Mouse (Mus musculus): Measurements from ENCODE around the gene Cenpn. TPM values are rescaled to one million over a fixed set of nuclear protein-coding genes. Genes with fewer than 3 reads are reported as not detected.

The Cenpn gene
- polyA plus RNA-seq, 1 experiment from 2014 or later: 61.7 TPM

DNA sequence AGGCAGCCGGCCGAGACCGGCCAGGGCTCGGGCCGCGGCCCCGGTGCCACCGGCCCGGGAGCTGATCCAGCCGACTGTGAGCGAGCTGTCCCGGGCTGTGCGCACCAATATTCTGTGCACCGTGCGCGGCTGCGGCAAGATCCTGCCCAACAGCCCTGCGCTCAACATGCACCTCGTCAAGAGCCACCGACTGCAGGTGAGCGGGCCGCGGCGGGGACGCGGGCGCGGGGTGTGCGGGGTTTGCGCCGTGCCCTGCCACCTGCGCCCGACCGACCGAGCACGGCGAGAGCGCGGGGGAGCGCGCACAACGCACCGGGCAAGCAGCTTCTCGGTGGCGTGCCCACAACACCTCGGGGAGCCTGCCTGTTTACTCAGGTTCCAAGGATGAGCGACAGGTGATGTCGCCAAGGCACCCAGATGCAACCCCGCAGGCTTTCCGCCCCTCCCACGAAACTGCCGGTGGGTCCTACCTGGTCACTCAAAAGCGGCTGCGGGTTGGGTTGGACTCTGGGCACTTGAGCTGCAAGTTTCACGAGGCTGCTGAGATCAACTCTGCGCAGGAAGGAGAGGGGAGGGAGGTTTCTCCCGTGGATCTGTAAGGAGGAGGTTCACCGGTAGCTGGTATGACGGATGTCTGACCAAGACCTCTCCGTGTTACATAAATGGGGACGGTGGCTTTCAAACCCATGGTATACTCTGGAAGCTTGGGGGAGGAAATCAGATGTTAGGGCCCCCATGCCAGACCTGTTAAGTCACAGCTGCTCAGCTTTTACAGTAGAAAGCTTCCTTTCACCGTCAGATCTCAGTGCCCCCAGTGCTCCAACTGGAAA lies 22.2 kb downstream of the Cenpn start:
- peaks cover 45% of the 10 kb centered on the region for H3K36me3 ChIP-seq (replicated peaks)
- no peaks in the 10 kb centered on the region for H3K9me3 ChIP-seq
- peaks cover 26% of the 10 kb centered on the region for H3K4me1 ChIP-seq
- H3K27ac ChIP-seq (replicated peaks): peak overlapping the region; percentile 88
- H3K4me3 ChIP-seq: peak overlapping the region; percentile 97
- WGBS: under 1% methylated on average over 62 of the region's 62 CpGs
- no peaks in the 10 kb centered on the region for H3K27me3 ChIP-seq (replicated peaks; ENCODE audit: low read depth, poor library complexity, severe bottlenecking)
- peak; percentile 53 for DNase-seq (ENCODE audit: low spot score)

- no peak overlapping the region for H3K27ac ChIP-seq (replicated peaks)
- WGBS: 13% methylated on average over 4 of the region's 4 CpGs
Observed at GRCm38 (mm10) chr8:116944385-116944696, 22.8 kb downstream of the Cenpn start.

DNA sequence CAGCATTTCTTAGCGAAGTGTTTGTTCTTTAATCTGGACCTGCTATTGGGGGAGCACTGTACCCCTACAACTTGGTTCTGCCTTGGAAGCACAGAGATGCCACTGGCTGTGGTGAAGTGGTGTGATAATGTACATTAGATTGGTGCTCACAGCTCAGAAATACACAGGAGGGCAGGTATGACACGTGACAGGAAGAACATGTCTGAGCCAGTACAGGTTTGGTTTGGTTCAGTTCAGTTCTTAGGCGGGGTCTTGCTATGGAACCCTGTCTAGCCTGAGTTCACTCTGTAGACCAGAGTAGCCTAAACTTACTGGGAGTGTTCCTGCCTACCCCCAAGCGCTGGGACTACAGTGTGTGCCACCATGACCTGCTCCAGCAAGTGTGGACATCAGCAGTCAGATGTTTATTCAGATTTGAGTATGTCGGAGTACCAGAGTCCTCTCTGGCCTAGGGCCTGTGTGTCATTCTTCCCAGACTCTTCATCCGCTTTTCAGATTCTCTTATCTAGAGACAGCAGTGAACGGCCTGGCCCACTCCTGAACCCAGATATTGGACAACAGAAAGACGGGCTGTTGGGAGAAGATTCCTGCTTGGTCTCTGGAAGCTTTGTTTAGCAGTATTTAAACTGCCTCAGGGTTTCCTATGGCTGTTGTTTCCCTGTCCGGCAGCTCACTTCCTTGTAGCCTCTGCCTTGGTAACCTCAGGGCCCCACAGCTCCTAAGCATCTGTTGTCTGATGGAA lies 23.8 kb downstream of the Cenpn start:
- Histone ChIP-seq H3K36me3 (replicated peaks) (peaks cover 29% of the 10 kb centered on the region), H3K4me1 (peaks cover 26% of the 10 kb centered on the region), H3K27ac (replicated peaks) (no peak overlapping the region), H3K4me3 (no peak overlapping the region), H3K9me3 (no peaks in the 10 kb centered on the region), H3K27me3 (replicated peaks; ENCODE audit: low read depth, poor library complexity, severe bottlenecking) (no peaks in the 10 kb centered on the region)
- WGBS: 86% methylated on average over 9 of the region's 9 CpGs
- no peak for DNase-seq (ENCODE audit: low spot score)

More at GRCm38 (mm10) chr8:116944385-116944696, 22.8 kb downstream of the Cenpn start:
- peak overlapping the region; percentile 97 for H3K4me3 ChIP-seq
- H3K36me3 ChIP-seq (replicated peaks): peaks cover 39% of the 10 kb centered on the region
- no peaks in the 10 kb centered on the region for H3K9me3 ChIP-seq
- peaks cover 26% of the 10 kb centered on the region for H3K4me1 ChIP-seq
- DNase-seq (ENCODE audit: low spot score): no peak
- no peaks in the 10 kb centered on the region for H3K27me3 ChIP-seq (replicated peaks; ENCODE audit: low read depth, poor library complexity, severe bottlenecking)

DNA sequence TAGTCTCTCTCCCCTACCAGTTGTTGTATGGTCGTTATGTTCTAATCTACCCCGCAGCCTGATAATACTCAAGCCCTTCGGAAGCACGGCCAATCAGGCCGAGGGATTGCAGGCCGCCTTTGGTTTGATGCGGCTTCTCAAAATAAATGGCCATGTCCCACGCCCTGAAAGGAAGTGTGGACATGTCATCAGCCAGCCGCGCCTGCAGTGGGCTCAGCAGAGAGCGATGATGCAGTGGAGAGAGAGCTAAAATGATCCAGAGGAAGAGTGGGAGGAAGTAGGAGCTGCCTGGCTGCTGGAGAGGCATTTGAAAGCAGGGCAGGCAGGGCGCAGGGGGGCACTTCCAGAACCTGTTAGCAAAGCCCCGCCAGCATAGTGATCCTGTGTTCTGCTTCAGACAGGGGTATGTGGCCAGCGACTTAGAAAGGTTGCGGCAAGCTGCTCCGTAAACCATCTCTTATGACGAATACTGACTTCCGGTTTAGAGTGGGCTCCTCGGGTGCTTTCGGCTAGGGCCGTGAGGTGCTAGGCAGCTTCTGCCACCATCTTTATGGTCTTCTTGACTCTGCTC lies 24.8 kb downstream of the Cenpn start:
- WGBS: 84% methylated on average over 21 of the region's 21 CpGs
- H3K36me3 ChIP-seq (replicated peaks): peaks cover 20% of the 10 kb centered on the region
- no peak overlapping the region for H3K4me3 ChIP-seq
- no peak for DNase-seq (ENCODE audit: low spot score)
- H3K4me1 ChIP-seq: peaks cover 26% of the 10 kb centered on the region
- H3K27me3 ChIP-seq (replicated peaks; ENCODE audit: low read depth, poor library complexity, severe bottlenecking): no peaks in the 10 kb centered on the region
- no peaks in the 10 kb centered on the region for H3K9me3 ChIP-seq
- no peak overlapping the region for H3K27ac ChIP-seq (replicated peaks)

DNA sequence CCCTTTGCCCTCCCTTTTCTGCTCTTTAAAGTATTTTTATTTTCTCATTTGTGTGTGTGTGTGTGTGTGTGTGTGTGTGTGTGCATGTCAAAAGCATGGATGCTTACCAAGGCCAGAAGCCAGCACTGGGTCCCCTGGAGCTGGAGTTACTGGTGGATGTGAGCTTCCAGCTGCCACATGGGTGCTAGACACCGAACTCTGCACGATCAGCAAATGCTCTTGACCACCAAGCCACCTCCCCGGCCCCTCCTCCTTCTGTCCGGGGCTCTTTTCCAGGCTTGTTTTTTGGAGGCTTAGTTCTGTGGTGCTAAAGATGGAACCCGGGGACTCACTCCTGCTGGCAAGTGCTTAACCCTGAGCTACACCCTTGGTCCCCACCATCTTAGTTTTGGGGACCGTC lies 25.3 kb downstream of the Cenpn start:
- Histone ChIP-seq H3K27me3 (replicated peaks; ENCODE audit: low read depth, poor library complexity, severe bottlenecking) (no peaks in the 10 kb centered on the region), H3K4me1 (peaks cover 26% of the 10 kb centered on the region), H3K4me3 (no peak overlapping the region), H3K36me3 (replicated peaks) (peaks cover 20% of the 10 kb centered on the region), H3K9me3 (no peaks in the 10 kb centered on the region), H3K27ac (replicated peaks) (no peak overlapping the region)
- WGBS: 90% methylated on average over 6 of the region's 6 CpGs
- DNase-seq (ENCODE audit: low spot score): no peak

GRCm38 (mm10) chr8:116947589-116947988 lies 26.1 kb downstream of the Cenpn start:
- no peak for DNase-seq (ENCODE audit: low spot score)
- H3K9me3 ChIP-seq: no peaks in the 10 kb centered on the region
- H3K4me3 ChIP-seq: no peak overlapping the region
- 87% methylated on average over 7 of the region's 7 CpGs for WGBS
- H3K4me1 ChIP-seq: peaks cover 26% of the 10 kb centered on the region
- no peaks in the 10 kb centered on the region for H3K27me3 ChIP-seq (replicated peaks; ENCODE audit: low read depth, poor library complexity, severe bottlenecking)
- peaks cover 20% of the 10 kb centered on the region for H3K36me3 ChIP-seq (replicated peaks)
- H3K27ac ChIP-seq (replicated peaks): no peak overlapping the region

GRCm38 (mm10) chr8:116951369-116951768 lies 29.8 kb downstream of the Cenpn start:
- DNase-seq (ENCODE audit: low spot score): no peak
- 82% methylated on average over 5 of the region's 5 CpGs for WGBS

DNA sequence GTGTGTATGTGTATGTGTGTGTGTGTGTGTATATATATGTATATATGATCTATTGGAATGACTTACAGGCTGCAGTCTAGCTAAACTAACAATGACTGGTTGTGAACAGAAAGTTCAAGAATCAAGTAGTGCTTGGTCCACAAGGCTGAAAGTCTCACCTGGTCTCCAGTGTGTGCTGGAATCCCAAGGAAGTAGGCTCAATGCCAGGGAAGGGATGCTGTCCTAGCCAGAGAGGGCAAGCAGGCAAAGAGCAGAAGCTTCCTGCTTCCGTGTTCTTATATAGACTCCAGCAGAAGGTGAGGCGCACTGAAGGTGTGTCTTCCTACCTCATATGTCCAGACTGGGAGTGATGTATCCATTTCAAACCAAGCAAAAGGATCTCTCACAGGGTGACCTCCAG lies 30.2 kb downstream of the Cenpn start:
- Histone ChIP-seq H3K27ac (replicated peaks) (no peak overlapping the region), H3K36me3 (replicated peaks) (peaks cover 50% of the 10 kb centered on the region)
- WGBS: 89% methylated on average over 2 of the region's 2 CpGs

More at GRCm38 (mm10) chr8:116951369-116951768, 29.8 kb downstream of the Cenpn start:
- peaks cover 2% of the 10 kb centered on the region; the same call in 1 of the 2 replicates for H3K4me1 ChIP-seq
- H3K36me3 ChIP-seq (replicated peaks): peaks cover 46% of the 10 kb centered on the region
- H3K27me3 ChIP-seq (replicated peaks; ENCODE audit: low read depth, poor library complexity, severe bottlenecking): no peaks in the 10 kb centered on the region
- no peaks in the 10 kb centered on the region for H3K9me3 ChIP-seq
- H3K27ac ChIP-seq (replicated peaks): no peak overlapping the region
- H3K4me3 ChIP-seq: no peak overlapping the region

GRCm38 (mm10) chr8:116952428-116952827 lies 30.9 kb downstream of the Cenpn start:
- H3K27ac ChIP-seq (replicated peaks): no peak overlapping the region
- peaks cover 56% of the 10 kb centered on the region for H3K36me3 ChIP-seq (replicated peaks)
- H3K4me3 ChIP-seq: no peak overlapping the region
- no peaks in the 10 kb centered on the region for H3K9me3 ChIP-seq
- H3K27me3 ChIP-seq (replicated peaks; ENCODE audit: low read depth, poor library complexity, severe bottlenecking): no peaks in the 10 kb centered on the region
- DNase-seq (ENCODE audit: low spot score): no peak
- 91% methylated on average over 8 of the region's 8 CpGs for WGBS
- no peaks in the 10 kb centered on the region for H3K4me1 ChIP-seq

More for the DNA sequence above, 30.2 kb downstream of the Cenpn start:
- H3K4me3 ChIP-seq: no peak overlapping the region
- no peaks in the 10 kb centered on the region for H3K9me3 ChIP-seq
- no peak for DNase-seq (ENCODE audit: low spot score)
- no peaks in the 10 kb centered on the region for H3K27me3 ChIP-seq (replicated peaks; ENCODE audit: low read depth, poor library complexity, severe bottlenecking)
- no peaks in the 10 kb centered on the region for H3K4me1 ChIP-seq

DNA sequence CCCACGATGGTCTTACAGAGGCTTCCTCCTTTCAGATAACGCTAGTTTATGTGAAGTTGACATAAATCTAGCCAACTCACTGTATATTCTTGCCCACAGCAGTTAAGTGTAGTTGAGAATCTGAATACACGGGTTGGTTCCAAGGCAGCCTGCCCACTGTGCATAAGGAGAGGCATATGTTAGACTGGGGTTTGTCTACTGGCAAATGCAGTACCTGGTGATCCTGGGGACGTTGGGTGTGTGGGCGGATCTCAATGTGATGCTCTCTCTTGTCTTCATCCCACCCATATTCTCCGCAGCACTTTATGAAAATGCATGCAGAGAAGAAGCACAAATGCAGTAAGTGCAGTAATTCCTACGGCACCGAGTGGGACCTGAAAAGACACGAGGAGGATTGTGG lies 32.9 kb downstream of the Cenpn start:
- Histone ChIP-seq H3K9me3 (no peaks in the 10 kb centered on the region), H3K4me1 (no peaks in the 10 kb centered on the region), H3K27ac (replicated peaks) (no peak overlapping the region), H3K27me3 (replicated peaks; ENCODE audit: low read depth, poor library complexity, severe bottlenecking) (no peaks in the 10 kb centered on the region), H3K36me3 (replicated peaks) (peaks cover 66% of the 10 kb centered on the region), H3K4me3 (no peak overlapping the region)
- no peak for DNase-seq (ENCODE audit: low spot score)
- 94% methylated on average over 9 of the region's 9 CpGs for WGBS

GRCm38 (mm10) chr8:116969531-116969930 lies 48.0 kb downstream of the Cenpn start:
- no peaks in the 10 kb centered on the region for H3K9me3 ChIP-seq
- WGBS: 83% methylated on average over 6 of the region's 6 CpGs
- H3K27ac ChIP-seq (replicated peaks): no peak overlapping the region
- H3K4me1 ChIP-seq: peaks cover 6% of the 10 kb centered on the region
- no peaks in the 10 kb centered on the region for H3K27me3 ChIP-seq (replicated peaks; ENCODE audit: low read depth, poor library complexity, severe bottlenecking)
- H3K4me3 ChIP-seq: no peak overlapping the region
- H3K36me3 ChIP-seq (replicated peaks): no peaks in the 10 kb centered on the region
- no peak for DNase-seq (ENCODE audit: low spot score)

GRCm38 (mm10) chr8:116975066-116975465 lies 53.5 kb downstream of the Cenpn start:
- H3K4me3 ChIP-seq: no peak overlapping the region
- no peaks in the 10 kb centered on the region for H3K27me3 ChIP-seq (replicated peaks; ENCODE audit: low read depth, poor library complexity, severe bottlenecking)
- H3K36me3 ChIP-seq (replicated peaks): no peaks in the 10 kb centered on the region
- no peaks in the 10 kb centered on the region for H3K9me3 ChIP-seq
- peaks cover 30% of the 10 kb centered on the region for H3K4me1 ChIP-seq
- DNase-seq (ENCODE audit: low spot score): no peak
- H3K27ac ChIP-seq (replicated peaks): peak overlapping the region; percentile 35; the same call in 1 of the 2 replicates
- 31% methylated on average over 5 of the region's 5 CpGs for WGBS

All from embryonic facial prominence, embryonic 10.5 days (tissue).